Mouse (Mus musculus) T-helper 17 cell (primary cell): ENCODE measurements around the gene Vmn2r75.
"Not testable (repeated sequence)": the region's sequence is repeated elsewhere in the genome, so short reads cannot be mapped to it uniquely, and the experiment has no call there.

ENCODE experiments used
- in situ Hi-C, 2 experiments: fragments of 300-600 bp; cut with MboI, MseI; formaldehyde crosslinking; loops; 1 replicate in 1 of 2; 2 replicates in 1 of 2; pipeline ENCODE4 v1.15.1; 2025; ENCODE audit warnings: high pct_unique_total_duplicates in 2 of 2

The Vmn2r75 gene

DNA sequence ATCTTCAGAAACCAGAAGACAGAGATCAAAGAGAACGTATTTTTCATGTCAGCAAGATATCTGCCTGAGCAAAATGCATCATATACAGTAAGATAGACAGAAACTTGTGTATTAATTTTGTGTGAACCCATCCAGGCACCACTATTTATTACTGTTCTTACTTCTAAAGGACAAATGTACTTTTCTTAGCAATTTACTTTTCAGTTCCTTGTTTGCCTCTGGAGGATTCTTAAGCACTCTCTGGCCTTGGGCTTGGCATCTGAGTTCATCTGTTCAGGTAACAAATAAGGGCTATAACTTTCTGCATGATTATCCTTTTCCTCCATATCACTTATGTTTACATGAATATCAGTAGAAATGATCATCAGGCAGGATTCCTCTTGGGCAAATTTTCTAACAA is at the start of gene Vmn2r75:
Vmn2r75 (minus strand) TSS at position 101 of the 400 bp plus-strand sequence.
- in situ Hi-C loops, result not testable (repeated sequence)

DNA sequence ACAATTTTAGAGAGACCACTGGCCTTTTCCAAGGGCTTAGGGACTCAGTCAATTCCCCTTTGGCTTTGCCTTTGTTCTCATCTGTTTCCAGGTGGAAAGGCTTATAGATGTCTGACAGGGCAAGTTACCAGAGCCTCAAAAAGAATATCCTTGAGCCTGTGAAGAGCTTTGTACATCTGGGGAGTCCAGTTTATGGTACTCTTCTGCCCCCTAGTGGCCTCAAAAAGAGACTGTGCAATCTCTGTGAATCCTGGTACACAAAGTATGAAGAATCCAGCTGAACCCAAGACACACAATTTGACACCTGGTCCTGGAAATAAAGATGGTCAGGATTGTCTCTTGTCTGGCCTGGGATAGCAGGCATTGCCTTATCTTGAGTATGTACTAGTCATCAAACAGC is 39.8 kb upstream of the Vmn2r75 start:
- in situ Hi-C loops, result no loop called here
